Mouse (Mus musculus) left cerebral cortex, postnatal 4 days (tissue): ENCODE results near the gene Gm45623. TPM values are rescaled to one million over a fixed set of nuclear protein-coding genes. Genes with fewer than 3 reads are reported as not detected.

Source experiments
- DNase-seq: peaks from one replicate; pipeline ENCODE4 v3.0.0-alpha.2; 2022
- intact Hi-C: fragments of 180-260 bp; cut with DNase I; formaldehyde crosslinking; loops from one replicate; pipeline ENCODE4 v1.15.1; 2025
- total RNA-seq, 2 experiments: library from RNA; stranded (reverse); gene quantifications; 2 replicates each; pipeline ENCODE4 v1.2.3; 2021

Gene Gm45623
- total RNA-seq, 2 experiments from 2014 or later: 2.4 to 2.9 TPM

DNA sequence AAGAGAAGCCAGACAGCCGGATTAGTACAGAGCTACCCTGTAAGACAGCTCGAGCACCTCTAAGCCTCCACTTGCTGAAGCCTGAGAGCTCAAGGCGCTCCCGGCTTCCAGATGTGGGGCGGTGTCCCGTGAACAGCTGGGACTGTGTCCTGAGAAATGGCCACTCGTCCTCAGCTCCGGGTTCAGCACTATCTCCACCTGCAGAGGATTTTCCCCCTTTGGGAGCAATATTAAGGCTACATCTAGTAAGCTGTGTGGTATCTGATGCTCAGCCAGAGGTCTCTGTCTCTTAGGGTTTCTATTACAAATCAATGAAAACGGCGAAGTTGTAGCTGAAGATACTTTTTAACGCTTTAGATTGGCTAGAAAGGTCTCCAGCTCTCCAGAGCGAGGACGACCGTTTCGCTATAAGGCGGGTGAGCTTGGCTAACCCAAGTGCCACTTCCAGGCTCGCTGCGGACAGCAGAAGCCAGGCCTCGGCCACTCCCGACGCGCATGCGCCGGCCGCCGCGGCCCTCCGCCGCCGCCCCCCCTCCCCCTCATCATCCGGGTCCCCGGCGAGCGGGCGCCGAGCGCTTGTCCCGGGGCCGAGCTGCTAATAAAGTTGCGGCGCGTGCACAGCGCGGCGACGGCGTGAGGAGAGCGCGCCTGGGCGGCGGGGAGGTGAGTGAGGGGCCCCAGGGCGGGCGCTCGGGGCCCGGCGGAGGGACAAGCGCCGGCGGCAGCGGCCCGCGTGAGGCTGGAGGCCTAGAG lies 51.0 kb downstream of the Gm45623 start, which contains the start of gene Smad5:
Smad5 (plus strand) TSS at position 542 of the 753 bp plus-strand sequence.
- peak; percentile 96 for DNase-seq
- intact Hi-C loops: no loop called here

Other genes with a start within 250 kb of the Gm45623 start
- gene Fbxl21, start 231.4 kb downstream of the Gm45623 start, total RNA-seq: 1 to 10 TPM; 4.4 to 5.8 TPM
- gene Lect2, start 205.3 kb downstream of the Gm45623 start, total RNA-seq: not detected
- 1 to 10 TPM; 4.1 to 4.2 TPM for gene Tgfbi, start 144.3 kb downstream of the Gm45623 start, total RNA-seq
- gene Smad5, start 50.8 kb downstream of the Gm45623 start, total RNA-seq: 10 to 100 TPM; 36.0 to 41.9 TPM
- gene Trpc7, start 142.2 kb upstream of the Gm45623 start, total RNA-seq: 1 to 10 TPM; 5.3 to 5.8 TPM